Mouse (Mus musculus) heart, adult 2 months (tissue): ENCODE data around the gene Tspan11. TPM values are rescaled to one million over a fixed set of nuclear protein-coding genes. Genes with fewer than 3 reads are reported as not detected.

Source experiments
- DNase-seq, 2 experiments: peaks; one replicate each; pipeline ENCODE4 v3.0.0; 2021
- H3K27ac ChIP-seq: fragments of 200-600 bp; 2 replicates; pipeline ENCODE4 v1.8.1; 2022
- H3K27me3 ChIP-seq: fragments of 200-500 bp; 2 replicates; pipeline ENCODE4 v1.6.1; 2012; ENCODE audit warnings: mild to moderate bottlenecking, low read length, inconsistent platforms, mixed read lengths; ENCODE audit not compliant: control insufficient read depth, insufficient read depth
- H3K36me3 ChIP-seq: fragments of 200-500 bp; 2 replicates; pipeline ENCODE4 v1.6.1; 2012; ENCODE audit warnings: low read length, inconsistent platforms; ENCODE audit not compliant: control insufficient read depth, insufficient read depth
- H3K4me1 ChIP-seq: fragments of 200-500 bp; 2 replicates; pipeline ENCODE4 v1.6.1; 2011; ENCODE audit warnings: low read length; ENCODE audit not compliant: control insufficient read depth, insufficient read depth
- H3K4me3 ChIP-seq: fragments of 200-600 bp; 2 replicates; pipeline ENCODE4 v1.8.1; 2022
- H3K79me2 ChIP-seq: fragments of 200-500 bp; replicated peaks from 2 replicates; pipeline ENCODE4 v1.6.1; 2012; ENCODE audit warnings: mild to moderate bottlenecking, inconsistent platforms, low read length, moderate library complexity, mixed read lengths; ENCODE audit not compliant: control insufficient read depth, insufficient read depth
- H3K9ac ChIP-seq: fragments of 200-500 bp; 2 replicates; pipeline ENCODE4 v1.6.1; 2012; ENCODE audit warnings: low read depth, mild to moderate bottlenecking, control low read depth, inconsistent platforms, low read length, mixed read lengths
- CTCF ChIP-seq: fragments of 200-600 bp; IDR thresholded peaks from 2 replicates; pipeline ENCODE4 v1.8.1; 2022; ENCODE audit warnings: antibody characterized with exemption, mild to moderate bottlenecking, moderate library complexity
- EP300 ChIP-seq: fragments of 200-500 bp; IDR thresholded peaks from 2 replicates; pipeline ENCODE4 v1.6.1; 2011; ENCODE audit warnings: low read depth, low read length, control low read depth; ENCODE audit not compliant: insufficient read depth
- POLR2A ChIP-seq: fragments of 200-500 bp; IDR thresholded peaks from 2 replicates; pipeline ENCODE4 v1.6.1; 2011; ENCODE audit warnings: mild to moderate bottlenecking, low read depth, low read length, control low read depth; ENCODE audit not compliant: insufficient read depth
- WGBS: fragments of 180-500 bp; shearing (Covaris S2); methylation state at CpG from one replicate; pipeline ENCODE4 v1.1.7; 2018; 5-methylcytosine and 5-hydroxymethylcytosine counted together
- intact Hi-C: fragments of 180-260 bp; cut with DNase I; formaldehyde crosslinking; loops from one replicate; pipeline ENCODE4 v1.15.1; 2025
- polyA plus RNA-seq: library from polyadenylated mRNA; depleted of rRNA; stranded (reverse); fragments of >200 nt; gene quantifications from 2 replicates; pipeline ENCODE4 v1.2.3, GENCODE M21; 2012
- total RNA-seq, 2 experiments: library from RNA; stranded (reverse); gene quantifications; 2 replicates each; pipeline ENCODE4 v1.2.3; 2021

Gene Tspan11
- total and polyA plus RNA-seq, 3 experiments, result 0.57 to 1.7 (median 1.5) TPM

- H3K4me3 ChIP-seq, result no peak overlapping the region
- peaks cover 6% of the 10 kb centered on the region for H3K4me1 ChIP-seq
- H3K27ac ChIP-seq, result no peak overlapping the region
- H3K27me3 ChIP-seq, result no peaks in the 10 kb centered on the region
- H3K36me3 ChIP-seq, result no peaks in the 10 kb centered on the region
- no peaks in the 10 kb centered on the region; the same call in 1 of the 2 replicates for H3K79me2 ChIP-seq
- WGBS, result 68% methylated on average over 6 of the region's 6 CpGs
- TF ChIP-seq EP300 (no peak), POLR2A (no peak), CTCF (no peak)
- intact Hi-C loops, result loop anchor here (10.0 kb wide), 1 partner anchor 328 kb away; the partner anchor contains the start of gene Tead4
- DNase-seq, result no peak
- no peak overlapping the region for H3K9ac ChIP-seq
These were observed 89.3 kb downstream of the Tspan11 start for GRCm38 (mm10) chr6:127976695-127977094.

GRCm38 (mm10) chr6:127978941-127979340, 91.6 kb downstream of the Tspan11 start:
- WGBS, result 91% methylated on average over 20 of the region's 20 CpGs

DNA sequence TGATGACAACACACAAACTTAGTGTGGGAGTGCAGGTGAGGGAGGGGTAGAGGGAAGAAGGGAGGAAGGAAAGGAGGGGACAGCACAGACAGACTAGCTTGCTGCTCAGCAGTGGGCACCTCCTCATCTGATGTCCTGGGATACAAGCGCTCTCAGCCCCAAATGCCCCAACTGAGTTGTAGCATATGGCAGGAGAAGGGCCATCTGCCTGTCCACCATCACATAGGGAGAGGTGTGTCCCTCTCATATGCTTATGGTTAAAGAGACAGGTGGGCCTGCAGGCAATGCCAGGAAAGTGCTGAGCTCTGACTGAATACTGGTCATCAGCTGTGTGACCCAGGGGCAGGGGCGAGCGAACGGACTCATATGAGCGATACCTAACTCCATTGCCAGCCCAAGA, 92.4 kb downstream of the Tspan11 start:
- Histone ChIP-seq H3K4me1 (peaks cover 7% of the 10 kb centered on the region), H3K4me3 (no peak overlapping the region), H3K9ac (no peak overlapping the region), H3K27ac (no peak overlapping the region), H3K27me3 (no peaks in the 10 kb centered on the region), H3K79me2 (no peaks in the 10 kb centered on the region; the same call in 1 of the 2 replicates), H3K36me3 (no peaks in the 10 kb centered on the region)
- DNase-seq, result no peak
- intact Hi-C loops, result loop anchor here (10.0 kb wide), 1 partner anchor 325 kb away; the partner anchor contains the start of gene Tead4
- no peak for TF ChIP-seq CTCF
- no peak for TF ChIP-seq POLR2A
- no peak for TF ChIP-seq EP300
- 96% methylated on average over 5 of the region's 5 CpGs for WGBS

More at GRCm38 (mm10) chr6:127978941-127979340, 91.6 kb downstream of the Tspan11 start:
- Histone ChIP-seq H3K9ac (no peak overlapping the region), H3K4me3 (no peak overlapping the region), H3K4me1 (peaks cover 7% of the 10 kb centered on the region), H3K79me2 (no peaks in the 10 kb centered on the region; the same call in 1 of the 2 replicates), H3K36me3 (no peaks in the 10 kb centered on the region), H3K27ac (no peak overlapping the region), H3K27me3 (no peaks in the 10 kb centered on the region)
- TF ChIP-seq POLR2A (no peak), CTCF (no peak), EP300 (no peak)
- no peak for DNase-seq
- intact Hi-C loops, result loop anchor here (10.0 kb wide), 1 partner anchor 326 kb away; the partner anchor contains the start of gene Tead4

GRCm38 (mm10) chr6:127980381-127981045, 93.1 kb downstream of the Tspan11 start:
- Histone ChIP-seq H3K9ac (no peak overlapping the region), H3K4me1 (peaks cover 7% of the 10 kb centered on the region), H3K79me2 (no peaks in the 10 kb centered on the region; the same call in 1 of the 2 replicates), H3K4me3 (no peak overlapping the region), H3K27me3 (no peaks in the 10 kb centered on the region), H3K27ac (no peak overlapping the region), H3K36me3 (no peaks in the 10 kb centered on the region)
- WGBS, result 69% methylated on average over 11 of the region's 11 CpGs
- TF ChIP-seq POLR2A (no peak), CTCF (no peak), EP300 (no peak)
- DNase-seq, result no peak
- intact Hi-C loops, result no loop called here

DNA sequence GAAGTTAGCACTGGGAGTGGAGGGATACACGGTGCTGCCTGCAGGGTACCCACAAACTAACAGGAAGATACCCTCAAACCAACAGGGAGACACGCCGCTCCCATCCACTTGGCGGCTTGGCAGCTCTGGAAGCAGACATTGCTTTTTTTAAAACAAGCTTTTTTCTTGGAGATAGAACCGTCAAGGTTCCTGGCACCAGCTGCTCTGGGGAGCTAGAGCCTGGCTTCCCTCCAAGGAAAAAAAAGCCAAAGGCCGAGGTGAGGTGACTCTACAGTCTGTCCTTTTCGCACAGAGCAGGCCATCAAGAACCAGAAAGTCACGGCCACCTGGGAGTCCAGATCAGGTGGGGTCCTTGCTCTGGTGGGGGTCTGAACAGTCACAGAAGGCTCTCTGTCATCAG, 93.8 kb downstream of the Tspan11 start:
- Histone ChIP-seq H3K4me3 (no peak overlapping the region), H3K4me1 (peaks cover 10% of the 10 kb centered on the region), H3K27me3 (no peaks in the 10 kb centered on the region), H3K79me2 (no peaks in the 10 kb centered on the region; the same call in 1 of the 2 replicates), H3K9ac (no peak overlapping the region), H3K27ac (no peak overlapping the region), H3K36me3 (no peaks in the 10 kb centered on the region)
- intact Hi-C loops, result no loop called here
- DNase-seq, result peak in 1 of 2 experiments; percentile 42
- TF ChIP-seq POLR2A (no peak), CTCF (0 out of 2 replicates have a peak, but pooled peaks have one; percentile 3)
- 19% methylated on average over 8 of the region's 8 CpGs for WGBS

GRCm38 (mm10) chr6:127986357-127986756, 99.0 kb downstream of the Tspan11 start:
- 46% methylated on average over 9 of the region's 9 CpGs for WGBS
- no peak overlapping the region for H3K4me3 ChIP-seq
- peaks cover 18% of the 10 kb centered on the region for H3K4me1 ChIP-seq
- peak overlapping the region; percentile 16; the same call in 1 of the 2 replicates for H3K9ac ChIP-seq
- H3K79me2 ChIP-seq, result no peaks in the 10 kb centered on the region
- TF ChIP-seq CTCF (no peak), EP300 (no peak)
- peak; percentile 47 to 67 for DNase-seq
- no peaks in the 10 kb centered on the region for H3K36me3 ChIP-seq
- peak overlapping the region; percentile 89 for H3K27ac ChIP-seq
- no peaks in the 10 kb centered on the region for H3K27me3 ChIP-seq
- intact Hi-C loops, result no loop called here
